ENCODE assay signal across 9 mouse cellular contexts in genomic region chr4:149977801-149978544, GRCm38 (mm10). TPM values are rescaled to one million over a fixed set of nuclear protein-coding genes. Genes with fewer than 3 reads are reported as not detected.
DNase-seq lines count a peak whose midpoint lies in the region; ATAC-seq and TF ChIP-seq lines count a peak whose summit lies in the region.
"Had no signal": no experiment of that assay in that cellular context is flagged by ENCODE, and none has a peak within 500 bp of the region (broad histone marks: within the 10 kb centered on the region; RNA-seq: fewer than 3 reads in every experiment).

No protein-coding gene starts in this region.

- intact Hi-C loops in gastrocnemius, adult 2 months (cut with DNase I): no loop called here

- H3K27me3 ChIP-seq in midbrain, embryonic 14.5 days (ENCODE audit: control insufficient read depth, insufficient read depth, low read length): no peaks in the 10 kb centered on the region
- H3K27me3 ChIP-seq in midbrain, embryonic 11.5 days (ENCODE audit: control insufficient read depth, insufficient read depth, low read length): peaks cover 2% of the 10 kb centered on the region; the same call in 1 of the 2 replicates
- no peaks in the 10 kb centered on the region for H3K27me3 ChIP-seq in hindbrain, embryonic 14.5 days (ENCODE audit: control insufficient read depth, insufficient read depth, low read length)
- no peaks in the 10 kb centered on the region for H3K27me3 ChIP-seq in stomach, embryonic 15.5 days (replicated peaks)

- no peak for DNase-seq in gastrocnemius, adult 2 months
- no peak for DNase-seq in gastrocnemius, adult 8-10 months (ENCODE audit: low spot score in 2 of 2)
- DNase-seq in midbrain, embryonic 14.5 days: peak; percentile 51
- DNase-seq in midbrain, embryonic 11.5 days (ENCODE audit: low spot score, missing footprints): no peak
- DNase-seq in hindbrain, embryonic 14.5 days (ENCODE audit: low spot score): peak; percentile 58
- no peak for DNase-seq in spleen, adult 12 weeks (ENCODE audit: low spot score)
- DNase-seq in right cerebral cortex, postnatal 36 days (ENCODE audit: low spot score in 2 of 2): no peak
- DNase-seq: right cerebral cortex, postnatal 14 days had no signal

- no peak overlapping the region for H3K4me2 ChIP-seq in midbrain, embryonic 14.5 days (ENCODE audit: low read length)
- H3K4me2 ChIP-seq in midbrain, embryonic 11.5 days: no peak overlapping the region
- H3K4me2 ChIP-seq in hindbrain, embryonic 14.5 days (replicated peaks): no peak overlapping the region
- H3K4me2 ChIP-seq in stomach, embryonic 15.5 days: peak overlapping the region; percentile 13; the same call in 1 of the 2 replicates

- H3K9me3 ChIP-seq in midbrain, embryonic 14.5 days (ENCODE audit: control insufficient read depth, low read length): no peaks in the 10 kb centered on the region
- H3K9me3 ChIP-seq in midbrain, embryonic 11.5 days (ENCODE audit: control insufficient read depth, low read length): no peaks in the 10 kb centered on the region
- no peaks in the 10 kb centered on the region for H3K9me3 ChIP-seq in hindbrain, embryonic 14.5 days (ENCODE audit: control insufficient read depth, low read length)
- H3K9me3 ChIP-seq in stomach, embryonic 15.5 days: no peaks in the 10 kb centered on the region

- no peak overlapping the region for H3K9ac ChIP-seq in midbrain, embryonic 14.5 days (replicated peaks; ENCODE audit: low read length)
- no peak overlapping the region for H3K9ac ChIP-seq in midbrain, embryonic 11.5 days (ENCODE audit: low read length)
- H3K9ac ChIP-seq in hindbrain, embryonic 14.5 days: no peak overlapping the region
- no peak overlapping the region for H3K9ac ChIP-seq in stomach, embryonic 15.5 days

- H3K4me3 ChIP-seq in gastrocnemius, adult 2 months: no peak overlapping the region
- H3K4me3 ChIP-seq in midbrain, embryonic 14.5 days (replicated peaks; ENCODE audit: low read depth, low read length): no peak overlapping the region
- H3K4me3 ChIP-seq in midbrain, embryonic 11.5 days (ENCODE audit: low read depth, low read length): no peak overlapping the region
- no peak overlapping the region for H3K4me3 ChIP-seq in hindbrain, embryonic 14.5 days (replicated peaks; ENCODE audit: low read length)
- no peak overlapping the region for H3K4me3 ChIP-seq in stomach, embryonic 15.5 days (replicated peaks)

- TF ChIP-seq CTCF in gastrocnemius, adult 2 months (IDR thresholded peaks at IDR 0.05): no peak

- peak overlapping the region; percentile 35; the same call in 1 of the 2 replicates for H3K27ac ChIP-seq in gastrocnemius, adult 2 months
- peak overlapping the region; percentile 37; the same call in 1 of the 2 replicates for H3K27ac ChIP-seq in midbrain, embryonic 14.5 days (replicated peaks; ENCODE audit: low read depth, low read length)
- H3K27ac ChIP-seq in midbrain, embryonic 11.5 days (ENCODE audit: low read depth, low read length): no peak overlapping the region
- H3K27ac ChIP-seq in hindbrain, embryonic 14.5 days: peak overlapping the region; percentile 32; the same call in 1 of the 2 replicates
- peak overlapping the region; percentile 58; the same call in 1 of the 2 replicates for H3K27ac ChIP-seq in stomach, embryonic 15.5 days

- H3K4me1 ChIP-seq in midbrain, embryonic 14.5 days (ENCODE audit: control insufficient read depth, insufficient read depth, low read length): 0 out of 2 replicates have a peak, but pooled peaks cover 3% of the 10 kb centered on the region
- H3K4me1 ChIP-seq in midbrain, embryonic 11.5 days (ENCODE audit: control insufficient read depth, insufficient read depth, low read length): peaks cover 3% of the 10 kb centered on the region; the same call in 1 of the 2 replicates
- H3K4me1 ChIP-seq in hindbrain, embryonic 14.5 days (replicated peaks; ENCODE audit: control insufficient read depth, insufficient read depth, low read length): peaks cover 14% of the 10 kb centered on the region; the same call in 1 of the 2 replicates
- H3K4me1 ChIP-seq in stomach, embryonic 15.5 days: peaks cover 26% of the 10 kb centered on the region

- no peaks in the 10 kb centered on the region for H3K36me3 ChIP-seq in midbrain, embryonic 14.5 days (ENCODE audit: control insufficient read depth, insufficient read depth, low read length)
- no peaks in the 10 kb centered on the region for H3K36me3 ChIP-seq in midbrain, embryonic 11.5 days (ENCODE audit: control insufficient read depth, insufficient read depth, low read length)
- H3K36me3 ChIP-seq in hindbrain, embryonic 14.5 days (replicated peaks; ENCODE audit: control insufficient read depth, insufficient read depth): no peaks in the 10 kb centered on the region
- no peaks in the 10 kb centered on the region for H3K36me3 ChIP-seq in stomach, embryonic 15.5 days

- no peak for ATAC-seq in midbrain, embryonic 14.5 days (ENCODE audit: low FRiP score, low TSS enrichment)
- ATAC-seq in midbrain, embryonic 11.5 days (ENCODE audit: low FRiP score): no peak
- ATAC-seq in hindbrain, embryonic 14.5 days (ENCODE audit: low FRiP score): peak; percentile 28; the same call in 1 of the 2 replicates
- peak; percentile 68; the same call in 1 of the 2 replicates for ATAC-seq in stomach, embryonic 15.5 days (ENCODE audit: insufficient read depth, low FRiP score, low read depth)

- WGBS in midbrain, embryonic 14.5 days: 59% methylated on average over 17 of the region's 17 CpGs
- 75% methylated on average over 17 of the region's 17 CpGs for WGBS in midbrain, embryonic 11.5 days
- 50% methylated on average over 17 of the region's 17 CpGs for WGBS in hindbrain, embryonic 14.5 days
- 45% methylated on average over 17 of the region's 17 CpGs for WGBS in stomach, embryonic 15.5 days

RNA-seq across cellular contexts. Expression of gene Spsb1, which starts 23.1 kb away (rescaled TPM):
- 10 to 100 TPM in 1 of 2 experiments, 1 to 10 TPM in 1; 5.5 to 16.1 TPM for total RNA-seq in gastrocnemius, adult 2 months (2021)
- 10 to 100 TPM in 1 of 4 experiments, 1 to 10 TPM in 3; 3.6 to 10.5 (median 4.7) TPM for total RNA-seq in gastrocnemius, adult 8-10 months (2022)
- 3.3 and 4.2 TPM in 2 replicates for polyA plus RNA-seq in midbrain, embryonic 14.5 days (2014; fragmentation: Nextera tagmentation; extraction: Ambion mirVana)
- polyA plus RNA-seq in midbrain, embryonic 11.5 days (2014; fragmentation: Nextera tagmentation; extraction: Ambion mirVana): 6.3 and 7.5 TPM in 2 replicates
- polyA plus RNA-seq in hindbrain, embryonic 14.5 days (2014; fragmentation: Nextera tagmentation; extraction: Ambion mirVana): 7.0 and 7.2 TPM in 2 replicates
- polyA plus RNA-seq in stomach, embryonic 15.5 days (2015; fragmentation: Nextera tagmentation; extraction: Ambion mirVana): 15.1 and 15.6 TPM in 2 replicates

RNA-seq across cellular contexts. Expression of gene H6pd, which starts 30.9 kb away (rescaled TPM):
- 100 to 1,000 TPM in 1 of 2 experiments, 10 to 100 TPM in 1; 41.6 to 104 TPM for total RNA-seq in gastrocnemius, adult 2 months (2021)
- total RNA-seq in gastrocnemius, adult 8-10 months (2022): 10 to 100 TPM; 47.5 to 82.4 (median 65.4) TPM
- 1.5 and 1.7 TPM in 2 replicates for polyA plus RNA-seq in midbrain, embryonic 14.5 days (2014; fragmentation: Nextera tagmentation; extraction: Ambion mirVana)
- 1.7 and 2.4 TPM in 2 replicates for polyA plus RNA-seq in midbrain, embryonic 11.5 days (2014; fragmentation: Nextera tagmentation; extraction: Ambion mirVana)
- polyA plus RNA-seq in hindbrain, embryonic 14.5 days (2014; fragmentation: Nextera tagmentation; extraction: Ambion mirVana): 3.1 and 3.2 TPM in 2 replicates
- polyA plus RNA-seq in stomach, embryonic 15.5 days (2015; fragmentation: Nextera tagmentation; extraction: Ambion mirVana): 14.4 and 15.3 TPM in 2 replicates

Comparison
In these comparisons a context has a peak if more than half of its experiments do, and no peak if none do; other contexts are left out.
1. DNase-seq: peak in midbrain, embryonic 14.5 days (single experiment) and hindbrain, embryonic 14.5 days (single experiment); none in gastrocnemius, adult 2 months (single experiment), gastrocnemius, adult 8-10 months (0 of 2), midbrain, embryonic 11.5 days (single experiment), spleen, adult 12 weeks (single experiment) and right cerebral cortex, postnatal 36 days (0 of 2).
2. ATAC-seq: peak in hindbrain, embryonic 14.5 days (single experiment) and stomach, embryonic 15.5 days (single experiment); none in midbrain, embryonic 14.5 days (single experiment) and midbrain, embryonic 11.5 days (single experiment).